Mouse (Mus musculus) E14TG2a.4 (cell line): ENCODE results near the gene Npr3.

ENCODE experiments used
- CTCF ChIP-seq: conservative IDR thresholded peaks from 2 replicates; pipeline ENCODE4 v1.5.1; 2014; ENCODE audit warnings: low read length
- NANOG ChIP-seq: IDR thresholded peaks from 2 replicates; pipeline ENCODE4 v1.6.1; 2014; ENCODE audit warnings: borderline replicate concordance, low read length, mixed read lengths

DNA sequence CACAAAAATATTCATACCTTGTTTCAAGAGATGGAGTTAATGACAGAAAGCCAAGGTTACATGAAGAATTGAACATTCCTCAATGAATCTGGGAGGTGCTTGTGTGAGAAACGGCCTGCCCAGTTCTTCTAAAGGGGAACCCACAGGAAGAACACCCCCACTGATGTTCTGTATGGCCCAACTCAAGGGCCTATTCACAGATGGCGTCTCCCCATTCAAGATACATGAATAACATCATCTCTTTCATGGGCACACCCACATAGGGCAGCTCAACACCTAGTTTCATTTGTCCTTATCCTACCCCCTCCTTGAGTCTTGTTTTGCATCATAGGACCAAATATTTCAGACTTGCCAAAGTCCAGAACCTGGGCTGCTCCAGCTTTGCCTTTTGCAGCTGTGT lies 46.8 kb downstream of the Npr3 start:
- TF ChIP-seq CTCF (no peak), NANOG (peak; percentile 96)
